Mouse (Mus musculus): ENCODE measurements around the gene Naip2. TPM values are rescaled to one million over a fixed set of nuclear protein-coding genes. Genes with fewer than 3 reads are reported as not detected.

The Naip2 gene
- total and polyA plus RNA-seq, 2 experiments from 2014 or later = 0.14 to 0.69 TPM

GRCm38 (mm10) chr13:100098808-100099207 is 103.1 kb downstream of the Naip2 start:
- Histone ChIP-seq H3K4me2 (ENCODE audit: low read depth, low read length) (no peak overlapping the region), H3K36me3 (replicated peaks; ENCODE audit: control insufficient read depth, insufficient read depth, low read length) (peaks cover 47% of the 10 kb centered on the region), H3K4me3 (ENCODE audit: low read depth, low read length) (no peak overlapping the region), H3K27me3 (ENCODE audit: control insufficient read depth, insufficient read depth, low read length) (no peaks in the 10 kb centered on the region), H3K9ac (replicated peaks; ENCODE audit: low read depth, low read length) (no peak overlapping the region), H3K27ac (ENCODE audit: low read depth) (no peak overlapping the region), H3K4me1 (ENCODE audit: control insufficient read depth, insufficient read depth) (peaks cover 8% of the 10 kb centered on the region; the same call in 1 of the 2 replicates), H3K9me3 (replicated peaks; ENCODE audit: control insufficient read depth, low read length) (no peaks in the 10 kb centered on the region)
- DNase-seq (ENCODE audit: low spot score) (no peak), ATAC-seq (ENCODE audit: insufficient read depth, low read depth) (no peak)
- 81% methylated on average over 6 of the region's 6 CpGs for WGBS
- TF ChIP-seq CTCF (IDR thresholded peaks at IDR 0.05; ENCODE audit: low read depth) = no peak
- no peak for TF ChIP-seq EP300 (IDR thresholded peaks at IDR 0.05; ENCODE audit: low read depth)

Other genes starting within 250 kb of the Naip2 start
- gene Mccc2, start 186.5 kb downstream of the Naip2 start, total RNA-seq (2014; rRNA removed; ENCODE audit: low replicate concordance) = 30.1 and 32.4 TPM in 2 replicates
- 30.1 and 31.2 TPM in 2 replicates for gene Mccc2, start 186.5 kb downstream of the Naip2 start, polyA plus RNA-seq (2015; fragmentation: Nextera tagmentation; extraction: Ambion mirVana)
- gene Bdp1, start 98.0 kb downstream of the Naip2 start, total RNA-seq (2014; rRNA removed; ENCODE audit: low replicate concordance) = 8.5 and 9.5 TPM in 2 replicates
- gene Bdp1, start 98.0 kb downstream of the Naip2 start, polyA plus RNA-seq (2015; fragmentation: Nextera tagmentation; extraction: Ambion mirVana) = 13.2 and 16.0 TPM in 2 replicates
- gene Serf1, start 94.1 kb downstream of the Naip2 start, total RNA-seq (2014; rRNA removed; ENCODE audit: low replicate concordance) = 7.4 and 30.1 TPM in 2 replicates
- 83.4 and 89.6 TPM in 2 replicates for gene Serf1, start 94.1 kb downstream of the Naip2 start, polyA plus RNA-seq (2015; fragmentation: Nextera tagmentation; extraction: Ambion mirVana)
- gene Smn1, start 77.2 kb downstream of the Naip2 start, total RNA-seq (2014; rRNA removed; ENCODE audit: low replicate concordance) = 9.1 and 28.2 TPM in 2 replicates
- 16.5 and 17.5 TPM in 2 replicates for gene Smn1, start 77.2 kb downstream of the Naip2 start, polyA plus RNA-seq (2015; fragmentation: Nextera tagmentation; extraction: Ambion mirVana)
- 1.5 TPM in 1 of 2 replicates, not detected in the other for gene Naip5, start 44.2 kb upstream of the Naip2 start, total RNA-seq (2014; rRNA removed; ENCODE audit: low replicate concordance)
- 0.08 and 0.14 TPM in 2 replicates for gene Naip5, start 44.2 kb upstream of the Naip2 start, polyA plus RNA-seq (2015; fragmentation: Nextera tagmentation; extraction: Ambion mirVana)
- 0.08 TPM in 1 of 2 replicates, not detected in the other for gene Naip6, start 115.6 kb upstream of the Naip2 start, total RNA-seq (2014; rRNA removed; ENCODE audit: low replicate concordance)
- 0.03 and 0.12 TPM in 2 replicates for gene Naip6, start 115.6 kb upstream of the Naip2 start, polyA plus RNA-seq (2015; fragmentation: Nextera tagmentation; extraction: Ambion mirVana)

Data from heart, postnatal 0 days (tissue).